Mouse (Mus musculus) cerebellum, adult 2 months (tissue): ENCODE measurements around the gene Lrrc30.

Experiments
- CTCF ChIP-seq: fragments of 200-500 bp; IDR thresholded peaks from 2 replicates; pipeline ENCODE4 v1.5.1; 2011; ENCODE audit warnings: low read depth, mild to moderate bottlenecking, control low read depth, low read length, moderate library complexity, borderline replicate concordance; ENCODE audit not compliant: insufficient read depth
- POLR2A ChIP-seq: fragments of 200-500 bp; IDR thresholded peaks from 2 replicates; pipeline ENCODE4 v1.6.1; 2011; ENCODE audit warnings: low read length, control low read depth, borderline replicate concordance; ENCODE audit not compliant: insufficient read depth

DNA sequence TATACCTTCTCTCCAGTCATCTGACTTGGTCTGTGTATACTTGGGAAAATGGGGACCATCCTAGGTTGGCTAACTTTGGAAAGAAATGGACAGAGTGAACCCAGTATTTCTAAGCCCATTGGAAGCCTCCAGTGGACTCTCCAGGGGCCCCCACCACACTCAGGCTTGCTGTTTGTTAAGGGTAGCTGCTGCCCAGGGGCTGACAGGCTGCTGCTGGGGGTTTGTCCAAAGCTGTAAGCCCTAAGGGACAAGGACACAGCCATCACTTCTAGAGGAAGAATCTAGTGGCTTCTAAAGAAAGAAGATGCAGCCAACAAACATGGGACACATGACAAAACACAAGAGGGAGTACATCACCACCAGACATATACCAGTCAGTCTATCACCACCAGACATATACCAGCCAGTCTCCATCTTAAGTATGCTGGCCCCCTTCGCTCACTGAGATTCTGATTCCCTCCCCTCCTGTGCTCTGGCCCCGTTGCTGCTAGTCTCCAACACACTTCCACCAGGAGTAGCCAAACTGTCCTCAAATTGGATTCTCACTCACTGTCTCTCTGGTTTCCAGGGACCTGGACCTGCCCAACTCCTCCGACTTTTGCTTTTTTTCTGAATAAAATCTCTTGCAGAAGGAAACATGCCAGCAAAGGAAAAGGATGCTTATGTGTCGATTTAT lies 49.7 kb downstream of the Lrrc30 start:
- TF ChIP-seq POLR2A (no peak), CTCF (no peak)
